Mouse (Mus musculus) myocyte (in vitro differentiated cells): ENCODE measurements around the gene 7420426K07Rik.

Source experiments
- E2F4 ChIP-seq: IDR thresholded peaks from one replicate; pipeline ENCODE4 v1.6.1; 2011; ENCODE audit warnings: mild to moderate bottlenecking, control low read depth, moderate library complexity; ENCODE audit not compliant: insufficient read depth
- MAX ChIP-seq: IDR thresholded peaks from one replicate; pipeline ENCODE4 v1.6.1; 2011; ENCODE audit warnings: low read depth, mild to moderate bottlenecking, control low read depth
- MYOD1 ChIP-seq, 3 experiments: IDR thresholded peaks; one replicate each; pipeline ENCODE4 v1.6.1; 2011; ENCODE audit warnings: control low read depth in 2 of 3, low read depth in 2 of 3, mild to moderate bottlenecking in 2 of 3, moderate library complexity in 1 of 3; ENCODE audit not compliant: insufficient read length in 2 of 3, control insufficient read depth in 1 of 3
- MYOG ChIP-seq, 3 experiments: IDR thresholded peaks; one replicate each; pipeline ENCODE4 v1.6.1; 2011; ENCODE audit warnings: control low read depth in 2 of 3, low read depth in 2 of 3, mild to moderate bottlenecking in 2 of 3; ENCODE audit not compliant: insufficient read length in 2 of 3, control insufficient read depth in 1 of 3, insufficient read depth in 1 of 3
- POLR2A ChIP-seq: IDR thresholded peaks from one replicate; pipeline ENCODE4 v1.6.1; 2011; ENCODE audit warnings: low read depth, mild to moderate bottlenecking, control low read depth, moderate library complexity; ENCODE audit not compliant: insufficient read length
- POLR2AphosphoS2 ChIP-seq: IDR thresholded peaks from one replicate; pipeline ENCODE4 v1.6.1; 2011; ENCODE audit warnings: low read depth, control low read depth; ENCODE audit not compliant: insufficient read length
- REST ChIP-seq: IDR thresholded peaks from one replicate; pipeline ENCODE4 v1.6.1; 2011; ENCODE audit warnings: mild to moderate bottlenecking, control low read depth, moderate library complexity; ENCODE audit not compliant: insufficient read depth, insufficient read length
- SRF ChIP-seq: IDR thresholded peaks from one replicate; pipeline ENCODE4 v1.6.1; 2011; ENCODE audit warnings: low read depth; ENCODE audit not compliant: control insufficient read depth, insufficient read length
- TCF12 ChIP-seq: IDR thresholded peaks from one replicate; pipeline ENCODE4 v1.6.1; 2011; ENCODE audit warnings: mild to moderate bottlenecking, control low read depth; ENCODE audit not compliant: poor library complexity, insufficient read depth, severe bottlenecking
- USF1 ChIP-seq: IDR thresholded peaks from one replicate; pipeline ENCODE4 v1.6.1; 2011; ENCODE audit warnings: low read depth, mild to moderate bottlenecking, control low read depth, moderate library complexity

- TF ChIP-seq POLR2A (no peak), USF1 (no peak), POLR2AphosphoS2 (no peak), TCF12 (no peak), MYOG (IDR thresholded peaks at IDR 0.05; ENCODE audit: control insufficient read depth in 1 of 3, insufficient read depth in 1 of 3, insufficient read length in 2 of 3, low read depth in 2 of 3) (no peak), MAX (no peak), E2F4 (no peak), SRF (no peak), MYOD1 (IDR thresholded peaks at IDR 0.05; ENCODE audit: control insufficient read depth in 1 of 3, insufficient read length in 2 of 3, low read depth in 2 of 3) (no peak), REST (no peak)
These were observed 26.6 kb downstream of the 7420426K07Rik start for GRCm38 (mm10) chr9:98929496-98929895.
